Mouse (Mus musculus) liver, embryonic 16.5 days (tissue): ENCODE measurements around the gene Pax7. TPM values are rescaled to one million over a fixed set of nuclear protein-coding genes. Genes with fewer than 3 reads are reported as not detected.

ENCODE experiments used
- ATAC-seq: fragments of 200-750 bp; cut with Nextera tagmentation; 2 replicates; pipeline ENCODE4 v1.8.0; 2017; ENCODE audit warnings: low read depth, mild to moderate bottlenecking, moderate number of reproducible peaks, moderate library complexity
- H3K27ac ChIP-seq: fragments of 300-500 bp; sonication (generic); 2 replicates; pipeline ENCODE4 v1.5.1; 2014; ENCODE audit warnings: mild to moderate bottlenecking, low read length
- H3K27me3 ChIP-seq: fragments of 300-500 bp; sonication (generic); 2 replicates; pipeline ENCODE4 v1.6.1; 2014; ENCODE audit warnings: low read depth, low read length, mixed read lengths; ENCODE audit not compliant: control insufficient read depth, insufficient read depth
- H3K36me3 ChIP-seq: fragments of 300-500 bp; sonication (generic); 2 replicates; pipeline ENCODE4 v1.6.1; 2014; ENCODE audit warnings: mild to moderate bottlenecking; ENCODE audit not compliant: control insufficient read depth, insufficient read depth
- H3K4me1 ChIP-seq: fragments of 300-500 bp; sonication (generic); 2 replicates; pipeline ENCODE4 v1.6.1; 2014; ENCODE audit warnings: low read depth, low read length, mixed read lengths; ENCODE audit not compliant: control insufficient read depth
- H3K4me2 ChIP-seq: fragments of 300-500 bp; sonication (generic); 2 replicates; pipeline ENCODE4 v1.6.1; 2014; ENCODE audit warnings: low read depth, low read length, mixed read lengths
- H3K4me3 ChIP-seq: fragments of 300-500 bp; sonication (generic); 2 replicates; pipeline ENCODE4 v1.5.1; 2014; ENCODE audit warnings: low read depth, mild to moderate bottlenecking, low read length
- H3K9ac ChIP-seq: fragments of 300-500 bp; sonication (generic); 2 replicates; pipeline ENCODE4 v1.6.1; 2014; ENCODE audit warnings: low read depth, low read length
- H3K9me3 ChIP-seq: fragments of 300-500 bp; sonication (generic); replicated peaks from 2 replicates; pipeline ENCODE4 v1.6.1; 2016; ENCODE audit warnings: low read length; ENCODE audit not compliant: control insufficient read depth
- WGBS: fragments of 180-500 bp; shearing (Covaris S2); extraction: QIAGEN DNeasy Blood & Tissue Kit; methylation state at CpG from one replicate; pipeline ENCODE4 v1.1.7; 2014; ENCODE audit not compliant: insufficient replicate concordance; 5-methylcytosine and 5-hydroxymethylcytosine counted together
- polyA plus RNA-seq: library from polyadenylated mRNA; unstranded; fragments of >200 nt; fragmentation: Nextera tagmentation; extraction: Ambion mirVana; gene quantifications from 2 replicates; pipeline ENCODE4 v1.2.1, GENCODE M21; 2015

Pax7 gene
- polyA plus RNA-seq, 1 experiment from 2014 or later, result not detected

DNA sequence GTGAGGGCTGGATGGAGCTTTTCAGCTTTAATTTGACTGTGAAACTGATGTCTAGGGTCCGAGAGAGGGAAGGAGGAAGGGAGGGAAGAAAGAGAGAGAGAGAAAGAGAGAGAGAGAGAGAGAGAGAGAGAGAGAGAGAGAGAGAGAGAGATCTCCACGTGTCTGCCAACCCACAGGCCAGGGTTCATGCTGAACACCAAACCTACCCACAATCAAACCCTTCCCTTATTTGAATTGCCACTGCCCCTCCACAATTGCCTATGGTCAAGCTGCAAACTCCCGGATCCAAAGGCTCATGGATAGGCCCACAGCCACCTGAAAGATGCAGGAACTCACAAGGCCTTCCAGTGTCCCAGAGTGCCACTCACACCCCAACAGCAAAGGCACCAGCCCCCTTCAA is 7.1 kb downstream of the Pax7 start:
- no peak overlapping the region for H3K4me2 ChIP-seq
- ATAC-seq, result no peak
- H3K9me3 ChIP-seq, result no peaks in the 10 kb centered on the region
- no peaks in the 10 kb centered on the region for H3K4me1 ChIP-seq
- H3K36me3 ChIP-seq, result no peaks in the 10 kb centered on the region
- H3K9ac ChIP-seq, result no peak overlapping the region
- no peak overlapping the region for H3K27ac ChIP-seq
- WGBS, result 2% methylated on average over 3 of the region's 3 CpGs
- H3K27me3 ChIP-seq, result peaks cover 100% of the 10 kb centered on the region
- no peak overlapping the region for H3K4me3 ChIP-seq

DNA sequence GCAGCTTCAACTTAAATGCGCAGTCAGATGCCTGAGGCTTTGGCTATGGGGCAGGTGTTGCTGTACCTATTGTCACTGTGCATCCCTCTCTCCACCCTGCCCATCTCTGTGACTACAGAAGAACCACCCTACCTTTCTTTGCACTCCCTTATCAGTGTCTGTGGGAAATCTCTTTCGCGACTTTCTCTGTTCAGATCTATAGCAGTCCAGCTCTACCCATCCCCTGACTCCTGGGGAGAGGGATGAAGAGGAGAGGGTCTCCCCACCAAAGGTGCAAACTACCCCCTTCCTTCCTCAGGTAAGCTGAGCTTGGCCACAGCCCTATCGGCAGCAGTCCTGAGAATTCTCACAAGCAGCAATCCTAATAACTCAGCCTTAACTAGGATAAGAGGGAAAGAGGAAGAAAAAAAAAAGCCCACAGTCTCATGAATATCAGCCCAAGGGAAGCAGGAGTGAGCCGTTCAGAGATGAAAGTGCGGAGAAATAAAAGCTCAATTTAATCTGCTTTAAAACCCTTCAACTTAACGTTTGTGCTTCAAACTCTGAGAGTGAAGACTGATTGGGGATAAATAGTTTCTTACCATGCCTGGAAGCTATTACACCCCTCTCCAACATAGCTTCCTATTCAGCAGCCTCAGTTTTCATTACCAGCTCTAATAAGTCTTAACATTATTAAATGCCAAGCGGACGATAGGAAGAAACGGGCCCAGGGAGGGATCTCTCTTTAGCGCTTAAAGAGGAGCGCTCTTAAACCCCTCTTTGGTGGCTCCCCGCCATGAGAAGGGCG is 7.8 kb downstream of the Pax7 start:
- no peak overlapping the region for H3K27ac ChIP-seq
- H3K27me3 ChIP-seq, result peaks cover 100% of the 10 kb centered on the region
- 2% methylated on average over 14 of the region's 14 CpGs for WGBS
- H3K4me2 ChIP-seq, result no peak overlapping the region
- no peak overlapping the region for H3K9ac ChIP-seq
- H3K36me3 ChIP-seq, result no peaks in the 10 kb centered on the region
- ATAC-seq, result no peak
- H3K4me1 ChIP-seq, result no peaks in the 10 kb centered on the region
- no peak overlapping the region for H3K4me3 ChIP-seq
- H3K9me3 ChIP-seq, result no peaks in the 10 kb centered on the region

DNA sequence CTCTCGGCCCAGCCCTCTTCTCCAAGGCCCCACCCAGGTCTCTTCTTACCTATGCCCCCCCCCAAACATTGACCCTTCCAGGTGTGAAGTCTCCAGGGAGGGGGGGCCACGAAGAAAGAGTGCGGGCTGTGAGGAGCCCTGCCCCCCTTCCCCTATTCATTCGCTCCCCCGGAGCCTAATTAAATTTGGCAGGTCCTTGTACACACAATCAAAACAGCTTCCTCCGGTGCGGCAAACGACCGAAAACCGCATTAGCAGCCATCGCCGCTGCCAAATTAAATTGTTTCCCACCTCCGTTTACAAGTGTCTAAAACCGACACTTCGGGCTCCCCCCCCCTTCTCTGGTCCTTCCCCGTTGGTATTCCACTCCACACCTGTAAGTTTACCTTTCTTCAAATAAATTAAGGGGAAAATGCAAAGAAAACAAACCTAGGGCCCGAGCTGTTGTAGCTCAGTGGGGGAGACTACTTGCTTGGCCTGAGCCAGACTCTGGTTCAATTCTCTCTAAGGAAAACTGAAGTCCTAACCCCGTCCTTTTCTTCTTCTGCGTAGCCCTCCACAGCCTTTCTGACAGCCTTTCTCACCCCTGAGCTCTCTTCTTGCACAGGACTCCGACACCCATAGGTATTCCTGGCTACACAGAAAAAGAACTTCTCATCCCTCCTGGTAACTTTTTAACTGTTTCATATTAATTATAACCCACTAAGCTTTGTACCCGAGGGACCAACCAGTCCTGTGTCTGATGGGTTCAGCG is 8.6 kb downstream of the Pax7 start:
- whole genome bisulfite sequencing, result 2% methylated on average over 22 of the region's 22 CpGs
- Histone ChIP-seq H3K27me3 (peaks cover 98% of the 10 kb centered on the region), H3K4me2 (no peak overlapping the region), H3K4me1 (no peaks in the 10 kb centered on the region), H3K4me3 (no peak overlapping the region), H3K27ac (no peak overlapping the region), H3K9ac (no peak overlapping the region), H3K9me3 (no peaks in the 10 kb centered on the region), H3K36me3 (no peaks in the 10 kb centered on the region)
- no peak for ATAC-seq

DNA sequence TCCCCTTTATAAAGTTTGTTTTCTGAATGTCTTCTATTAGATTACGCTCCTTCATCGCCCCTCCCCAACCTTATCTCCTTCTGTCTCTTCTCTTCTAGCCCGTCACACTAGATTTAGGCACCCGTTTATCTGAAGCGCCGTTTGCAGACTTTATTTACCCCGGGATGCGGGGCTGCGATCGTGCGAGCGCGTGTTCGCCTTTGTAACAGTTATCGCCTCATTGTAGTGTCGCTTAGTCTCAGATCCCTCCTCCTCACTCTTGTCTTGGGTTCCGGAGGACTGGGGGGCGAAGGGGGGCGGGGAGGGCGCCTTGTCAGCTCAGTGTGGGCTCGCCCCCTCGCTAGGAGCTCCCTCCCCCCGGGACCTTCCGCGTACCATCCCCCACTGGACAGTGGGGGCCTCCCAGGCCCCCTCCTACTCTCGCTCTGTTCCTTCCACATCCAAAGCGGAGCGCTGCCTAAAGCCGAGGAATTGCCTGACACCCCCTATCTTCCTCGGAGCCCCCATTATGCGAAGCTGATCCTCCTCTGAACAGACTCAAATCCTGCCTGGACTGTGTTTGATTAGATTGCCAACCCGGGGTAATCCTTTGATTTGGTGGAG is 9.4 kb downstream of the Pax7 start:
- Histone ChIP-seq H3K9me3 (no peaks in the 10 kb centered on the region), H3K36me3 (no peaks in the 10 kb centered on the region), H3K4me3 (no peak overlapping the region), H3K27me3 (peaks cover 98% of the 10 kb centered on the region), H3K9ac (no peak overlapping the region), H3K4me2 (no peak overlapping the region), H3K4me1 (no peaks in the 10 kb centered on the region), H3K27ac (no peak overlapping the region)
- ATAC-seq, result no peak
- WGBS, result 3% methylated on average over 32 of the region's 32 CpGs

DNA sequence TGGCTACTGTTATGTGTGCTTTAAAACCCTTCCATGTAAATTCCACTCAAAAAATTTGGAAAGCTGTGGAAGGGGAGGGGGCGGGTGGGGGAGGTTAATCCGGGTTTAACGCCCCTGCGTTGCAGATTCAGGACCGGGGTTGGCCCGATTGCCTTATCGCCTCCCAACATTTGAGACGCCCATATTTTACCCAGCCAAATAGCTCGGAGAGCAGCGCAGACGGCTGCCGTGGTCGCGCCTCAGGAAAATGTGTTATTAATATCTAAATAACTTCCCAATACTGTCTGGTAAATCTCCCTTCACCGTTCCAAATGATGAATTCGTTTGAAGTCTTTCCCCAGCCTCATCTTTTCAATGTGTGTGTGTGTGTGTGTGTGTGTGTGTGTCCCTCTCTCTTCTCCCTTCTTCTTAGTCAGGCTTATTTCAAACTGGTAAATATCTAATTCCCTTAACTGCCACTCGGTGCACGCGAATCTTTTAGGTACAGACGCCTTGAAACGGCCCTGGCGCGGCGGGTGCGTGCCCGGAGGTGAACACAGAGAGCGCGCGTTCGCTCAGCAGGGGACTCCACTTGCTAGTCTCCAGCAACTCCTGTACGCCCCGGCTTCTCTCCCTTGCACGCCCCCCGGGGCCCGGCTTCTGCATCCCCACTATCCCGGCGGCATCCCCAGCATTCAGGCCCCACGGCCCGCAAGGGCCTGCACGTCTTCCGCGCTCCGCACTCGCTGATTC is 10.0 kb downstream of the Pax7 start:
- Histone ChIP-seq H3K36me3 (no peaks in the 10 kb centered on the region), H3K4me2 (no peak overlapping the region), H3K9me3 (no peaks in the 10 kb centered on the region), H3K27ac (no peak overlapping the region), H3K9ac (no peak overlapping the region), H3K4me3 (no peak overlapping the region), H3K27me3 (peaks cover 95% of the 10 kb centered on the region), H3K4me1 (no peaks in the 10 kb centered on the region)
- 1% methylated on average over 44 of the region's 44 CpGs for WGBS
- ATAC-seq, result no peak

DNA sequence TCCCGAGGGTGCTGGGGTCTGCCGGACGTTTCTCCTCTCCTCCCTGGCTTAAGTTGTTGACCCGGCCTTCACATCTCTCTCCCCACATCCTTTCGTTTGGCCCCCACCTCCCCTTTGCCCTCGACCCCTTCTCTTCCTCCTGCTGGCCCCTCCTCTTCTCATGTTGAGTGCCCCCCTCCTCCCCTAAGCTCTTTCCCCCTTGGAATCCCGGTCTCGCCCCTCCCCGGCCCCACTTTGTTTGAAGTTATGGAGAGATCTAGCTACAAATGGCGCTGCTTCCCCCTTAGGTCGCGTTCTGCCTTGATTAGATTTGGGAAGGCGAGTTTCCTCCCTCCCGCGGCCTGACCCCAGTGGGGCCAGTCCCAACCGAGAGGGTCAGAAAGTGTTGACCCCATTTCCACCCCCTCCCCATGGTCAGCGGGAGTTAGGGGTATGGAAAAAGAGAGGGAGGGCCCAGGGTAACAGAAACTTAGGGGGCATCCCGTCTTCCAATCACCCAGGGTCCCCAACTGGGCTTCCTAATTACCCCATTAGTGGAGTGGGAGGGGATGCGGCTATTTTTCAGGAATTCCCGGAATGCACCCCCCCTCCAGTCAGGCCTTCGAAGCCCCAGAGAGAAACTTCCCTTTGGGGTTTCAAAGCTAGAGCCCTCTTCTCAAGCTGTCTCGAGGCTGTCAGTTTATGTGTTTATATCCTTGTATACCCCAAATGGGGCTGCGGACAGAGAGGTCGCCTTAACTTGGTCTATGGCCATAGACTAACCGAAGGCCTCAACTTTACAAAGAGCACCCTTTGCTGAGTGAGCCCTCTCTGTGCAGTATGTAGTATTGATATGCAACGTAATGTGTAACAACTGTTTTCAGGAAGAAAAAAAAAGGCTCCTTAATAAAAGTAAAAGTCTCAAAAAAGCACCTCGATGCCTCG is 10.9 kb downstream of the Pax7 start:
- no peaks in the 10 kb centered on the region for H3K9me3 ChIP-seq
- peaks cover 94% of the 10 kb centered on the region for H3K27me3 ChIP-seq
- WGBS, result 1% methylated on average over 28 of the region's 28 CpGs
- H3K27ac ChIP-seq, result no peak overlapping the region
- no peaks in the 10 kb centered on the region for H3K4me1 ChIP-seq
- no peak for ATAC-seq
- no peak overlapping the region for H3K4me3 ChIP-seq
- no peaks in the 10 kb centered on the region for H3K36me3 ChIP-seq
- no peak overlapping the region for H3K9ac ChIP-seq
- no peak overlapping the region for H3K4me2 ChIP-seq

DNA sequence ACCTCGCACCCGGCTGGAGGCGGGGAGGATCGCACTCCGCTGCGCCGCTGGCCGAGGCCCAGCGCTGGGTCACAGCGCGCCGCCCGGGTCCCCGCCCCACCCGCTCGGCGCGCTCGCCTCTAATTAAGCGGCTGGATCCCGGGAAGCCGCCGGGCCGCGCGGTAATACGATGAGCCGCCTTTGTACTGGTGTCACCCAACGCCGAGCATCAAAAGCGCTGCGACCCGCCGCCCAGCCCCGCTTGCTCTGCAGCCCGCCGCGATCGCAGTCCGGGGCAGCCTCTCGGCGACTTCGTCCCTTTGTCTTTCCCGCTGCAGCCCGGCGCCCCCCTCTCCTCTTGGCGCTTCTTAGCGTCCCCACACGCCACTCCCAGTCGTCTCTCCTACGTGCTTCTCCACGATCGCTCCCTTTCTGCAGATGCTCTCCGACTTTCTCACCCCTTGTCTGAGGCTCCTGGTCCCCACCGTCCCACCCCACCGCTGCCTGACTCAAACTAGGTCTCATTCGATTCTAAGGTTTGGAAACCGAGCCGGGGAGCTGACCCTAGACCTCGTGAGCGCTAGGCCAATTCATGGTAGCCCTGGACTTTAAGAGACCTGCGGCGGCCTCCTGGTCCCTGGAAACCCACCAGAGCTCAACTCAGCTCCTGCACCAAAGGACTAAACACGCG is 11.7 kb downstream of the Pax7 start:
- Histone ChIP-seq H3K9ac (no peak overlapping the region), H3K4me2 (no peak overlapping the region), H3K27me3 (peaks cover 94% of the 10 kb centered on the region), H3K27ac (no peak overlapping the region), H3K36me3 (no peaks in the 10 kb centered on the region), H3K4me1 (no peaks in the 10 kb centered on the region), H3K9me3 (no peaks in the 10 kb centered on the region), H3K4me3 (no peak overlapping the region)
- ATAC-seq, result no peak
- WGBS, result under 1% methylated on average over 64 of the region's 65 CpGs

DNA sequence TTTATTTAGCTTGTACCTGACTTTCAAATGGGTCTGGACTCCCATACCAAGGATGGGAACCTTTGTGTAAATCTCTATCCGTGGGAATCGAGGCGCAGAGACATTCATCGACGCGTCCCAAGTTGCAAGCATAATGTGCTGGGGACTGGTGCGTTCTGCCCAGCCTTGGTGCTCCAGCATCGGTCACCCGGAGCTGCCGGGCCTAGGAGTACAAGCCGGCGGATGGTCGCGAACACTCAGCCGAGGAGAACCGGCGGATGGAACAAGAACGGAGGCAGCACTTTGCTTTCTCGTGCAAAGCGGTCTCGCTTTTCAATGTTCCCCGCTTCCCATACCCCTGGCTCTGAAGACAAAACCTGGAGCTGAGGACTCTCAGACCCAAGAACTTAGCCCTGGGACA is 12.3 kb downstream of the Pax7 start:
- ATAC-seq, result no peak
- no peak overlapping the region for H3K4me3 ChIP-seq
- no peak overlapping the region for H3K9ac ChIP-seq
- no peaks in the 10 kb centered on the region for H3K9me3 ChIP-seq
- H3K27ac ChIP-seq, result no peak overlapping the region
- H3K36me3 ChIP-seq, result no peaks in the 10 kb centered on the region
- H3K27me3 ChIP-seq, result peaks cover 94% of the 10 kb centered on the region
- no peak overlapping the region for H3K4me2 ChIP-seq
- 2% methylated on average over 22 of the region's 22 CpGs for WGBS
- no peaks in the 10 kb centered on the region for H3K4me1 ChIP-seq
